Mouse (Mus musculus) forebrain, embryonic 12.5 days (tissue): ENCODE data around the gene Gm47289. TPM values are rescaled to one million over a fixed set of nuclear protein-coding genes. Genes with fewer than 3 reads are reported as not detected.

Experiments used
- ATAC-seq: fragments of 200-750 bp; cut with Nextera tagmentation; 2 replicates; pipeline ENCODE4 v1.8.0; 2017; ENCODE audit warnings: moderate TSS enrichment; ENCODE audit not compliant: low FRiP score
- H3K27ac ChIP-seq: fragments of 300-500 bp; sonication (generic); 2 replicates; pipeline ENCODE4 v1.5.1; 2016; ENCODE audit warnings: mild to moderate bottlenecking
- H3K27me3 ChIP-seq: fragments of 300-500 bp; sonication (generic); 2 replicates; pipeline ENCODE4 v1.6.1; 2016; ENCODE audit warnings: mild to moderate bottlenecking
- H3K36me3 ChIP-seq: fragments of 300-500 bp; sonication (generic); replicated peaks from 2 replicates; pipeline ENCODE4 v1.6.1; 2016; ENCODE audit warnings: mild to moderate bottlenecking
- H3K4me1 ChIP-seq: fragments of 300-500 bp; sonication (generic); 2 replicates; pipeline ENCODE4 v1.6.1; 2016
- H3K4me2 ChIP-seq: fragments of 300-500 bp; sonication (generic); 2 replicates; pipeline ENCODE4 v1.6.1; 2016; ENCODE audit warnings: mild to moderate bottlenecking, moderate library complexity
- H3K4me3 ChIP-seq: fragments of 300-500 bp; sonication (generic); replicated peaks from 2 replicates; pipeline ENCODE4 v1.5.1; 2016; ENCODE audit warnings: mild to moderate bottlenecking
- H3K9ac ChIP-seq: fragments of 300-500 bp; sonication (generic); 2 replicates; pipeline ENCODE4 v1.6.1; 2016; ENCODE audit warnings: mild to moderate bottlenecking
- H3K9me3 ChIP-seq: fragments of 300-500 bp; sonication (generic); 2 replicates; pipeline ENCODE4 v1.6.1; 2016
- WGBS: fragments of 180-500 bp; shearing (Covaris S2); methylation state at CpG from one replicate; pipeline ENCODE4 v1.1.7; 2016; 5-methylcytosine and 5-hydroxymethylcytosine counted together
- polyA plus RNA-seq: library from polyadenylated mRNA; unstranded; fragments of >200 nt; fragmentation: Nextera tagmentation; extraction: Ambion mirVana; gene quantifications from 2 replicates; pipeline ENCODE4 v1.2.1, GENCODE M21; 2016

Gene Gm47289
- not detected in 2 replicates for polyA plus RNA-seq

- H3K9me3 ChIP-seq, result no peaks in the 10 kb centered on the region
- no peak for ATAC-seq
- no peak within 1 kb of the TSS for H3K27ac ChIP-seq
- peaks cover 5% of the 10 kb centered on the region; the same call in 1 of the 2 replicates for H3K4me1 ChIP-seq
- peaks cover 29% of the 10 kb centered on the region for H3K27me3 ChIP-seq
- H3K9ac ChIP-seq, result no peak within 1 kb of the TSS
- WGBS, result 63% methylated on average over 4 of the region's 4 CpGs
- no peak within 1 kb of the TSS for H3K4me3 ChIP-seq
- no peaks in the 10 kb centered on the region for H3K36me3 ChIP-seq
- no peak within 1 kb of the TSS for H3K4me2 ChIP-seq
Observed at GRCm38 (mm10) chr9:119158861-119159260, at the start of gene Gm47289. TSS of gene Gm47289 (plus strand) at chr9:119159161.

- ATAC-seq, result no peak
- H3K27ac ChIP-seq, result no peak overlapping the region
- H3K36me3 ChIP-seq, result no peaks in the 10 kb centered on the region
- 56% methylated on average over 12 of the region's 12 CpGs for WGBS
- no peaks in the 10 kb centered on the region for H3K27me3 ChIP-seq
- no peak overlapping the region for H3K4me2 ChIP-seq
- no peaks in the 10 kb centered on the region for H3K9me3 ChIP-seq
- H3K4me1 ChIP-seq, result peaks cover 10% of the 10 kb centered on the region
- no peak overlapping the region for H3K4me3 ChIP-seq
- H3K9ac ChIP-seq, result no peak overlapping the region
Observed at GRCm38 (mm10) chr9:119109685-119110353, 49.1 kb upstream of the Gm47289 start.

- Histone ChIP-seq H3K27ac (peak overlapping the region; percentile 56; the same call in 1 of the 2 replicates), H3K36me3 (no peaks in the 10 kb centered on the region), H3K9ac (no peak overlapping the region), H3K4me3 (no peak overlapping the region), H3K4me2 (no peak overlapping the region), H3K9me3 (no peaks in the 10 kb centered on the region), H3K27me3 (no peaks in the 10 kb centered on the region), H3K4me1 (peaks cover 10% of the 10 kb centered on the region)
- WGBS, result 47% methylated on average over 3 of the region's 3 CpGs
- ATAC-seq, result peak; percentile 39; the same call in 1 of the 2 replicates
Observed at GRCm38 (mm10) chr9:119110640-119111039, 48.3 kb upstream of the Gm47289 start.

DNA sequence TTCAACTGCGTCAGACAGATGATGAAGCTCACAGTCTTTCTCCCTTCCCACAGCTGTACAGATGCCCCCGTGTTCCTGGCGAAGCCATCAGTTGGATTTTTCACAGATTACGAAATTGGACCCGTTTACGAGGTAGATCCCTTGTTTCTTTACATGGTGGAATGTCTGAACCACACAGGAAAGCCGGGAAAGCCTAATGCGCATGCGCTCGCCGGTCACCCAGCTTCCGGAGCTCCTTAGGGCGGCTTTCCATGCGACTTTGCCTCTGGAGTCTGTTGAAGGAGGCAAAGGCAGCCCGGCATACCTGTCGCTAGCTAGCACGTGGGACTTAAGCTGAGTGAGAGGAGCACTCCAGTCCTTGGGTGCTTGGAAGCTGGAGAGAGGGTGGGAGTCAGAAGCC lies 44.0 kb upstream of the Gm47289 start:
- no peak overlapping the region for H3K4me2 ChIP-seq
- 91% methylated on average over 17 of the region's 17 CpGs for WGBS
- no peaks in the 10 kb centered on the region for H3K36me3 ChIP-seq
- no peak overlapping the region for H3K27ac ChIP-seq
- no peaks in the 10 kb centered on the region for H3K27me3 ChIP-seq
- H3K9me3 ChIP-seq, result no peaks in the 10 kb centered on the region
- ATAC-seq, result no peak
- peaks cover 11% of the 10 kb centered on the region for H3K4me1 ChIP-seq
- no peak overlapping the region for H3K9ac ChIP-seq
- H3K4me3 ChIP-seq, result no peak overlapping the region

DNA sequence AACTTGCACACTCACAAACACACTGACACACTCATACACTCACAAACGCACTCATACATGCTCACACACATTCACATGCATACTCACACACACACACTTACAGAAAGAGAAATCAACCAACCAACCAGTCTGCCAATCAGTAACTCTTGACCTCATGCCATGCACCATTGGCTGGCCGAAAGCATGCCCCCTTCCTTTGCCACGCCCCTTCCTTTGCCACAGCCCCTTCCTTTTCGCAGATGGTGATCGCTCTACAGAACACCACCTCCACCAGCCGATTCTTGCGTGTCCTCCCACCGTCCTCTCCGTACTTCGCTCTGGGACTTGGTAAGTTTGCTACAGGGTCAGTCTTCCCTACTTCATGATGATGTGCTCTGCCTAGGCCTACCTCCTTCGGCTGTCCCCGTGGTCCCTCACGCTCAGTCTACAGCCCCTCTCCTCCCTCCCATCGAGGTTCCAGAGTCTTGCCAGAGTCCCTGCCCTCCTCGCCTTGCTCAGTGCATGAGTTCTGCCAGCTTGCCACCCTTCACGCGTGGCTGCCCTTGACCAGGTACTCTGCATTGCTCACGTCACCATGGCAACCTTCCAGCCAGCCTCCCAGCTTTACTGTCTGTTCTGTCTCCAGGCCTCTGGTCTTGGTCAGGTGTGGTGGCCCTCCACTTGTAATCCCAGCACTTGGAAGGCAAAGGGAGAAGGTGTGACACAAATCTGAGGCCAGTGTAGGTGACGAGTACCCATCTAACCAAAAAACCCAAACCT lies 39.4 kb upstream of the Gm47289 start:
- Histone ChIP-seq H3K36me3 (no peaks in the 10 kb centered on the region), H3K4me2 (no peak overlapping the region), H3K27ac (no peak overlapping the region), H3K4me1 (peaks cover 9% of the 10 kb centered on the region), H3K9ac (no peak overlapping the region), H3K27me3 (no peaks in the 10 kb centered on the region), H3K9me3 (no peaks in the 10 kb centered on the region), H3K4me3 (no peak overlapping the region)
- 88% methylated on average over 19 of the region's 19 CpGs for WGBS
- no peak for ATAC-seq

GRCm38 (mm10) chr9:119120168-119120560 lies 38.8 kb upstream of the Gm47289 start:
- 78% methylated on average over 3 of the region's 3 CpGs for WGBS
- Histone ChIP-seq H3K4me2 (no peak overlapping the region), H3K36me3 (no peaks in the 10 kb centered on the region), H3K27me3 (no peaks in the 10 kb centered on the region), H3K9ac (no peak overlapping the region), H3K4me1 (peaks cover 9% of the 10 kb centered on the region), H3K4me3 (no peak overlapping the region), H3K27ac (no peak overlapping the region), H3K9me3 (no peaks in the 10 kb centered on the region)
- no peak for ATAC-seq

DNA sequence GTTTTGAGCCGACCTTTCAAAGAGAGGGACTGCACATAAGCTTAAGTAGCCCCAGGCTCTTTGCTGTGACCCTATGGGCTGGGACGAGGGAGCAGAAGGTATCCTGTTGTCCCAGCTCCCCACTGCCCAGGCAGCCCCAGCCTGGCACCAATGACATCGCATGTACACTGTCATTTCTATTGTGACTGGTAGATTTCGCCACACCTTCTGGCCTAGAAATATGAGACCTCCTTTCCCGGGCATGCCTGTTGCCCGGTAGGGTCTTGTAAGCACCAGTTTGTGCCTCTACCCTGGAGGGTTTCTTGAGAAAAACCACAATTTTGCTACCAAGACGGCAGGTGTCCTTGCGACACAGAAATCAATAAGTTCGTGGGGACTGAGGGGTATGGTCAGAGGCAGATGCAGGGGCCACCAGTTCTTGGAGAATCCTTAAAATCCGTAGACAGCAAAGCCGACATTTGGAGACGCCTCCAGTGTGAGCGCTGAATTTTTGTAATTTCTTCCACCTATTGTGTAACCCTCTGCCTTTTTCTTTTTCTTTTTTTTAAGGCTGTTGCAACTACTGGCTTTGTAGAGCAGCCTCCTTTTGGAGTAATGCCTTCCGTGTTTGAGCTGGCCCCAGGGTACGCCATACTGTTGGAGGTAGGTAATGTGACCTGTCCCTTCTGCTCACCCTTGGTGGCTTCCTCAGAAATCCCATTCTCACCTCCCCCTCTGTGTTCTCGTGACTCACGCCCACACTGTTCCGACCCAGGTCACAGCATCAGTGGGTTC lies 36.2 kb upstream of the Gm47289 start:
- H3K9ac ChIP-seq, result no peak overlapping the region
- H3K27me3 ChIP-seq, result no peaks in the 10 kb centered on the region
- no peaks in the 10 kb centered on the region for H3K9me3 ChIP-seq
- H3K36me3 ChIP-seq, result no peaks in the 10 kb centered on the region
- no peak overlapping the region for H3K4me3 ChIP-seq
- WGBS, result 88% methylated on average over 18 of the region's 18 CpGs
- H3K4me2 ChIP-seq, result no peak overlapping the region
- peaks cover 9% of the 10 kb centered on the region for H3K4me1 ChIP-seq
- H3K27ac ChIP-seq, result no peak overlapping the region
- ATAC-seq, result no peak

DNA sequence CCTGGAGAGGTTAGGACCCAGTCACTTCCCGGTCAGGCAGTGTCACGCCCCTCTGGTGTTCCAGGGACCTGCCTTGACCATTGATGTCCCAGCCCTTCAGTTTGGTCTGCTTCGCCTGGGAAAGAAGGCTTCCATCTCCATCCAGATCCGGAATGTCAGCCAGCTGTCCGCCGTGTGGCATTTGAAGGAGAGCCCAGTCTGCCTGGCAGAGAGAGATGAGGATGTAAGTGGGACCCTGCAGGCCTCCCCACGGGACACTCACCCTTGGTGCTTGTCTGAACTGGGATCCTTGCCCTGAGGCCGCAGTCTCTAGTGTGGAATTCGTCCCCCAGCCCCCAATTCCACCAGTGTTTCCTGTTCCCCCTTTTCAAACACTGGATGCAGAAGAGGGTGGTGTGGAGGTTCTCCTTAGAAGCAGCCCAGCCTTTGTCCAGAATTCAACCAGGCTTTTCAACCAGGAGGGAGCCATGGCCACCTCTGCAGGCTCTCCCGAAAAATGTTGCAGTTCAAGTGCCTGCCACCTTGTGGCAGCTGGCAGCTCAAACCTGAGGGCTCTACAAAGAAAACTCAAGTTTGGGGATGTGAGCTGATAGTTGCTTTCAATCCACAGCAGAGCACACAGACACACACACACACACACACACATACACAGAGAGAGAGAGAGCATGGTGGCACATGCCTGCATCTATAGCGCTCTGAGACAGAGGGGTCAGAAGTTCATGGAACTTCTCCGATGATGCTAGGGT lies 30.4 kb upstream of the Gm47289 start:
- H3K4me3 ChIP-seq, result no peak overlapping the region
- H3K36me3 ChIP-seq, result no peaks in the 10 kb centered on the region
- no peaks in the 10 kb centered on the region for H3K4me1 ChIP-seq
- H3K4me2 ChIP-seq, result no peak overlapping the region
- no peak for ATAC-seq
- H3K9me3 ChIP-seq, result no peaks in the 10 kb centered on the region
- H3K27me3 ChIP-seq, result no peaks in the 10 kb centered on the region
- 83% methylated on average over 12 of the region's 12 CpGs for WGBS
- H3K27ac ChIP-seq, result no peak overlapping the region
- H3K9ac ChIP-seq, result no peak overlapping the region

GRCm38 (mm10) chr9:119130692-119131091 lies 28.3 kb upstream of the Gm47289 start:
- Histone ChIP-seq H3K27me3 (no peaks in the 10 kb centered on the region), H3K4me1 (no peaks in the 10 kb centered on the region), H3K4me2 (no peak overlapping the region), H3K4me3 (no peak overlapping the region), H3K36me3 (no peaks in the 10 kb centered on the region), H3K9me3 (no peaks in the 10 kb centered on the region), H3K9ac (no peak overlapping the region), H3K27ac (no peak overlapping the region)
- ATAC-seq, result no peak
- 72% methylated on average over 5 of the region's 5 CpGs for WGBS

GRCm38 (mm10) chr9:119138836-119139235 lies 20.1 kb upstream of the Gm47289 start:
- Histone ChIP-seq H3K4me3 (no peak overlapping the region), H3K4me1 (no peaks in the 10 kb centered on the region), H3K27ac (no peak overlapping the region), H3K9me3 (no peaks in the 10 kb centered on the region), H3K36me3 (no peaks in the 10 kb centered on the region), H3K4me2 (no peak overlapping the region), H3K9ac (no peak overlapping the region), H3K27me3 (no peaks in the 10 kb centered on the region)
- no peak for ATAC-seq
- WGBS, result 91% methylated on average over 2 of the region's 2 CpGs

- Histone ChIP-seq H3K27me3 (no peaks in the 10 kb centered on the region), H3K4me2 (no peak overlapping the region), H3K4me3 (no peak overlapping the region), H3K4me1 (no peaks in the 10 kb centered on the region), H3K9ac (no peak overlapping the region), H3K27ac (no peak overlapping the region), H3K9me3 (no peaks in the 10 kb centered on the region), H3K36me3 (no peaks in the 10 kb centered on the region)
- ATAC-seq, result no peak
- 87% methylated on average over 5 of the region's 5 CpGs for WGBS
Observed at GRCm38 (mm10) chr9:119142066-119142465, 16.9 kb upstream of the Gm47289 start.

DNA sequence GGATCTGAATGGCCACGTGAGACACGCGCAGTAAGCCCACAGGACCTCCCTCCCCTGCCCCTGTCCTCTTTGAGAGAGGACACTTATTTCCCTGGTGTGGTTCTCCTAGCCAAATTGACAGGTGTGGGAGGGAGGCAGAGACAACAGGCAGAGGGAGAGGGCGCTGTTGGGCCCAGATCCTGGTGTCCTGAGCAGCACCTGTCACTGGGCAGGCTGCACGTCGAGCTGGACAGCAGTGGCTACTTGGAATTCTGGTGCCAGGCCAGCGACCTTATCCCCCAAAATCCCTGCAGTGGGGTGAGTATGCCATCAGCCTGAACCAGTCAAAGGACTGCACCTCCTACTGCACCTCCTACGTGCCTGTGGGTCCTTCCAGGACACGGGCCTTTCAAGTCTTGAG lies 15.6 kb upstream of the Gm47289 start:
- Histone ChIP-seq H3K27me3 (no peaks in the 10 kb centered on the region), H3K36me3 (no peaks in the 10 kb centered on the region), H3K4me1 (no peaks in the 10 kb centered on the region), H3K9me3 (no peaks in the 10 kb centered on the region), H3K27ac (no peak overlapping the region), H3K9ac (no peak overlapping the region), H3K4me2 (no peak overlapping the region), H3K4me3 (no peak overlapping the region)
- WGBS, result 63% methylated on average over 9 of the region's 9 CpGs
- no peak for ATAC-seq
